In the genomic region with DNA sequence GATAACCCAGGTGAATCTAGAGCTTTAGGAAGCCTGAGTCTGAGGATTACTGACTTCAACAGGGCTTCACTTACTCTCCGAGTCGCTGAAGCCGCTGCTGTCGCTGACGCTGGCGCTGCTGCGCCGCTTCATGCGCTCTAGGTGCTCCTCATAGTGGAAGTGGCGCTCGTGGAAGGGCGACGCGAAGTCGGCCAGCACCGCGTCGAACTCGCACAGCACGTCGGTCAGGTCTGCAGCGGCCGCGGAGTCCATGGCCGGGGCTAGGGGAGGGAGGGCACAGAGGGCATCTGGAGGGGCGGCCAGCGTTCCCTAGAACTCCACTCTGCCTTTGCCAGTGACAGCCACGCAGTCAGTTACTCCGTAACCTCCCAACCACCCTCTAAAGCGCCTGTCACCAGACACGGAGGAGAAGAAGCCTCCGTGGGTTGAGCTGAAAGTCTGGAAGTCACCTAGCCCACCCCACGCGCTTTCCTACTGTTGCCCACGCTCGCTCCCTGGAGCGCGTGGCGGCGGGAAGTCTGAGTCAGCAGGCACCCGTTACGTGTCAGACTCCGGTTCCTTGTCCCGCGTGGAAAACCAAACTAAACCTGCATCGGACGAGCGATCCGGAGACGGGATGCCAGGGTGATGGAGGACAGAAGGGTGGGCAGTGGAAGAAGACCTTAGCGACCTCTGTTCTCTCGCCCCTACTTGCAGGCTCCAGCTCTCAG, we compare ENCODE assay signal across 9 mouse cellular contexts. TPM values are rescaled to one million over a fixed set of nuclear protein-coding genes. Genes with fewer than 3 reads are reported as not detected.
DNase-seq lines count a peak whose midpoint lies in the region; ATAC-seq and TF ChIP-seq lines count a peak whose summit lies in the region.
"Had no signal": no experiment of that assay in that cellular context is flagged by ENCODE, and none has a peak within 500 bp of the region (broad histone marks: within the 10 kb centered on the region; RNA-seq: fewer than 3 reads in every experiment).

No protein-coding gene starts in this region.

- peak overlapping the region; percentile 67 for H3K9ac ChIP-seq in lung, embryonic 15.5 days
- peak overlapping the region; percentile 77 for H3K9ac ChIP-seq in forebrain, embryonic 11.5 days (ENCODE audit: low read length)
- H3K9ac ChIP-seq in kidney, embryonic 14.5 days (ENCODE audit: low read depth, low read length) = peak overlapping the region; percentile 43

- H3K4me3 ChIP-seq in lung, embryonic 15.5 days = peak overlapping the region; percentile 67
- peak overlapping the region; percentile 57 for H3K4me3 ChIP-seq in bone marrow macrophage, adult 2 months (ENCODE audit: insufficient read depth, low read length)
- peak overlapping the region; percentile 63 for H3K4me3 ChIP-seq in forebrain, embryonic 11.5 days (ENCODE audit: low read depth, low read length)
- H3K4me3 ChIP-seq in kidney, embryonic 14.5 days (ENCODE audit: low read length) = peak overlapping the region; percentile 52

- peaks cover 23% of the 10 kb centered on the region for H3K4me1 ChIP-seq in lung, embryonic 15.5 days
- H3K4me1 ChIP-seq in bone marrow macrophage, adult 2 months (ENCODE audit: control insufficient read depth, insufficient read depth, low read length) = peaks cover 3% of the 10 kb centered on the region
- H3K4me1 ChIP-seq in forebrain, embryonic 11.5 days (replicated peaks; ENCODE audit: control insufficient read depth, insufficient read depth, low read length) = peaks cover 21% of the 10 kb centered on the region
- H3K4me1 ChIP-seq in kidney, embryonic 14.5 days (ENCODE audit: control insufficient read depth, insufficient read depth, low read length) = 0 out of 2 replicates have a peak, but pooled peaks cover 6% of the 10 kb centered on the region

- H3K36me3 ChIP-seq in lung, embryonic 15.5 days = no peaks in the 10 kb centered on the region
- H3K36me3 ChIP-seq in forebrain, embryonic 11.5 days (ENCODE audit: control insufficient read depth, insufficient read depth, low read length) = no peaks in the 10 kb centered on the region
- no peaks in the 10 kb centered on the region for H3K36me3 ChIP-seq in kidney, embryonic 14.5 days (ENCODE audit: control insufficient read depth, insufficient read depth, low read length)

- TF ChIP-seq POLR2A in bone marrow macrophage, adult 2 months (IDR thresholded peaks at IDR 0.05; ENCODE audit: borderline replicate concordance, low read depth, low read length) = no peak

- peaks cover 8% of the 10 kb centered on the region; the same call in 1 of the 2 replicates for H3K27me3 ChIP-seq in lung, embryonic 15.5 days
- no peaks in the 10 kb centered on the region for H3K27me3 ChIP-seq in forebrain, embryonic 11.5 days (ENCODE audit: control insufficient read depth, insufficient read depth, low read length)
- H3K27me3 ChIP-seq in kidney, embryonic 14.5 days (ENCODE audit: control insufficient read depth, insufficient read depth, low read length) = peaks cover 9% of the 10 kb centered on the region; the same call in 1 of the 2 replicates

- H3K4me2 ChIP-seq in lung, embryonic 15.5 days = peak overlapping the region; percentile 99
- peak overlapping the region; percentile 99 for H3K4me2 ChIP-seq in forebrain, embryonic 11.5 days (ENCODE audit: low read depth, low read length, severe bottlenecking)
- peak overlapping the region; percentile 78 for H3K4me2 ChIP-seq in kidney, embryonic 14.5 days (replicated peaks; ENCODE audit: low read depth, low read length)

- WGBS in lung, embryonic 15.5 days = 1% methylated on average over 51 of the region's 52 CpGs
- 1% methylated on average over 52 of the region's 52 CpGs for WGBS in forebrain, embryonic 11.5 days
- WGBS in kidney, embryonic 14.5 days = under 1% methylated on average over 52 of the region's 52 CpGs

- TF ChIP-seq CTCF in bone marrow macrophage, adult 2 months (IDR thresholded peaks at IDR 0.05; ENCODE audit: low read depth, low read length) = no peak

- H3K27ac ChIP-seq in lung, embryonic 15.5 days = no peak overlapping the region; the same call in 1 of the 2 replicates
- no peak overlapping the region for H3K27ac ChIP-seq in bone marrow macrophage, adult 2 months (ENCODE audit: insufficient read depth, low read depth, low read length)
- no peak overlapping the region for H3K27ac ChIP-seq in forebrain, embryonic 11.5 days (ENCODE audit: low read depth, low read length)
- H3K27ac ChIP-seq in kidney, embryonic 14.5 days (ENCODE audit: low read depth, low read length) = no peak overlapping the region

- H3K9me3 ChIP-seq in lung, embryonic 15.5 days = no peaks in the 10 kb centered on the region
- H3K9me3 ChIP-seq in forebrain, embryonic 11.5 days (ENCODE audit: control insufficient read depth, low read length) = no peaks in the 10 kb centered on the region
- no peaks in the 10 kb centered on the region for H3K9me3 ChIP-seq in kidney, embryonic 14.5 days (ENCODE audit: control insufficient read depth, low read length)

- DNase-seq in lung, postnatal 25 days (ENCODE audit: low spot score) = no peak
- peak; percentile 69 for DNase-seq in forebrain, embryonic 11.5 days (ENCODE audit: low spot score)
- peak; percentile 38 for DNase-seq in lung, postnatal 10 days
- DNase-seq in right cerebral cortex, adult 18-20 months = peak; percentile 83
- no peak for DNase-seq in Muller cell, postnatal 12 days (ENCODE audit: inconsistent ontology term)

- peak; percentile 12 for ATAC-seq in lung, embryonic 15.5 days (ENCODE audit: borderline replicate concordance, extremely low read depth, low FRiP score, low TSS enrichment)
- ATAC-seq in forebrain, embryonic 11.5 days (replicated peaks; ENCODE audit: low FRiP score) = peak; percentile 14; the same call in 1 of the 2 replicates
- peak; percentile 15 for ATAC-seq in kidney, embryonic 14.5 days (ENCODE audit: low FRiP score, low TSS enrichment)

RNA-seq across cellular contexts. Expression of a gene that starts 0.6 kb away (rescaled TPM):
- 144 and 154 TPM in 2 replicates for polyA plus RNA-seq in lung, embryonic 15.5 days (2015; fragmentation: Nextera tagmentation; extraction: Ambion mirVana)
- 0.60 TPM in 1 of 2 replicates, not detected in the other for polyA plus RNA-seq in bone marrow macrophage, adult 2 months (2012; ENCODE audit: insufficient read depth, insufficient read length, missing spikeins)
- 72.4 and 75.8 TPM in 2 replicates for polyA plus RNA-seq in forebrain, embryonic 11.5 days (2014; fragmentation: Nextera tagmentation; extraction: Ambion mirVana)
- 22.7 and 26.0 TPM in 2 replicates for polyA plus RNA-seq in kidney, embryonic 14.5 days (2014; fragmentation: Nextera tagmentation; extraction: Ambion mirVana)

RNA-seq across cellular contexts. Expression of a gene that starts 53.6 kb away (rescaled TPM):
- polyA plus RNA-seq in lung, embryonic 15.5 days (2015; fragmentation: Nextera tagmentation; extraction: Ambion mirVana) = not detected in 2 replicates
- not detected in 2 replicates for polyA plus RNA-seq in bone marrow macrophage, adult 2 months (2012; ENCODE audit: insufficient read depth, insufficient read length, missing spikeins)
- not detected in 2 replicates for polyA plus RNA-seq in forebrain, embryonic 11.5 days (2014; fragmentation: Nextera tagmentation; extraction: Ambion mirVana)
- polyA plus RNA-seq in kidney, embryonic 14.5 days (2014; fragmentation: Nextera tagmentation; extraction: Ambion mirVana) = not detected in 2 replicates
- polyA plus RNA-seq: gonadal fat pad, adult 2 months had no signal

Comparison
In these comparisons a context has a peak if more than half of its experiments do, and no peak if none do; other contexts are left out.
1. DNase-seq: peak in forebrain, embryonic 11.5 days (single experiment), lung, postnatal 10 days (single experiment) and right cerebral cortex, adult 18-20 months (single experiment); none in lung, postnatal 25 days (single experiment) and Muller cell, postnatal 12 days (single experiment).
2. RNA of a gene that starts 0.6 kb away (polyA plus RNA-seq): 144 to 154 TPM in lung, embryonic 15.5 days, 72.4 to 75.8 TPM in forebrain, embryonic 11.5 days and 22.7 to 26.0 TPM in kidney, embryonic 14.5 days; 0.60 TPM in bone marrow macrophage, adult 2 months; every median in the first group is over 10 times any median in the second.
3. Peak in every context shown above with its lines, with median percentiles within 50 percentile points of each other: ATAC-seq, H3K4me2 ChIP-seq, H3K4me3 ChIP-seq and H3K9ac ChIP-seq.